Mouse (Mus musculus): Measurements from ENCODE around the gene Sec16a. TPM values are rescaled to one million over a fixed set of nuclear protein-coding genes. Genes with fewer than 3 reads are reported as not detected.
"Not testable (repeated sequence)": the region's sequence is repeated elsewhere in the genome, so short reads cannot be mapped to it uniquely, and the experiment has no call there.

Gene Sec16a
- total and polyA plus RNA-seq, 2 experiments = 44.5 to 78.2 TPM

GRCm38 (mm10) chr2:26388682-26389153 lies 56.3 kb downstream of the Sec16a start:
- no peak for DNase-seq (ENCODE audit: extremely low read depth, low read depth, low spot score)
- peak overlapping the region; percentile 73 for H3K4me3 ChIP-seq (ENCODE audit: insufficient read depth, low read depth, low read length)
- peaks cover 22% of the 10 kb centered on the region for H3K36me3 ChIP-seq (ENCODE audit: control insufficient read depth, insufficient read depth, low read length)
- H3K79me2 ChIP-seq (ENCODE audit: control insufficient read depth, insufficient read depth, low read length) = peaks cover 13% of the 10 kb centered on the region; the same call in 1 of the 2 replicates
- 1% methylated on average over 42 of the region's 45 CpGs for WGBS
- H3K4me1 ChIP-seq (ENCODE audit: control insufficient read depth, insufficient read depth, low read length) = peaks cover 8% of the 10 kb centered on the region
- TF ChIP-seq CTCF (IDR thresholded peaks at IDR 0.05; ENCODE audit: low read depth, low read length) = no peak
- no peak for TF ChIP-seq POLR2A (IDR thresholded peaks at IDR 0.05; ENCODE audit: extremely low read depth, insufficient read depth, low read length)
- no peaks in the 10 kb centered on the region for H3K27me3 ChIP-seq (ENCODE audit: control insufficient read depth, insufficient read depth, low read length)
- peak overlapping the region; percentile 92 for H3K9ac ChIP-seq (ENCODE audit: low read depth, low read length)
- no peak overlapping the region for H3K27ac ChIP-seq (replicated peaks; ENCODE audit: insufficient read depth, low read depth, low read length)

GRCm38 (mm10) chr2:26387713-26388112 lies 57.3 kb downstream of the Sec16a start:
- Histone ChIP-seq H3K4me3 (ENCODE audit: insufficient read depth, low read depth, low read length) (no peak overlapping the region), H3K4me1 (ENCODE audit: control insufficient read depth, insufficient read depth, low read length) (peaks cover 8% of the 10 kb centered on the region), H3K27me3 (ENCODE audit: control insufficient read depth, insufficient read depth, low read length) (no peaks in the 10 kb centered on the region), H3K27ac (replicated peaks; ENCODE audit: insufficient read depth, low read depth, low read length) (no peak overlapping the region), H3K79me2 (ENCODE audit: control insufficient read depth, insufficient read depth, low read length) (peaks cover 13% of the 10 kb centered on the region; the same call in 1 of the 2 replicates), H3K36me3 (ENCODE audit: control insufficient read depth, insufficient read depth, low read length) (peaks cover 19% of the 10 kb centered on the region), H3K9ac (ENCODE audit: low read depth, low read length) (no peak overlapping the region)
- DNase-seq (ENCODE audit: extremely low read depth, low read depth, low spot score) = no peak
- TF ChIP-seq CTCF (IDR thresholded peaks at IDR 0.05; ENCODE audit: low read depth, low read length) (no peak), POLR2A (IDR thresholded peaks at IDR 0.05; ENCODE audit: extremely low read depth, insufficient read depth, low read length) (no peak)
- 86% methylated on average over 3 of the region's 3 CpGs for WGBS

GRCm38 (mm10) chr2:26380871-26381270 lies 64.1 kb downstream of the Sec16a start:
- not testable (repeated sequence) for H3K9ac ChIP-seq (ENCODE audit: low read depth, low read length); H3K27me3 ChIP-seq (ENCODE audit: control insufficient read depth, insufficient read depth, low read length); H3K27ac ChIP-seq (replicated peaks; ENCODE audit: insufficient read depth, low read depth, low read length); H3K4me1 ChIP-seq (ENCODE audit: control insufficient read depth, insufficient read depth, low read length); H3K79me2 ChIP-seq (ENCODE audit: control insufficient read depth, insufficient read depth, low read length); DNase-seq (ENCODE audit: extremely low read depth, low read depth, low spot score)
- H3K4me3 ChIP-seq (ENCODE audit: insufficient read depth, low read depth, low read length) = peak overlapping the region; percentile 72
- 15% methylated on average over 6 of the region's 6 CpGs for WGBS
- H3K36me3 ChIP-seq (ENCODE audit: control insufficient read depth, insufficient read depth, low read length) = peaks cover 20% of the 10 kb centered on the region; the same call in 1 of the 2 replicates

GRCm38 (mm10) chr2:26380131-26380771 lies 64.8 kb downstream of the Sec16a start, which contains the start of gene Snapc4:
Gene Snapc4, minus strand, starts transcription at chr2:26380653.
- peak; percentile 68 for DNase-seq (ENCODE audit: extremely low read depth, low read depth, low spot score)
- H3K79me2 ChIP-seq (ENCODE audit: control insufficient read depth, insufficient read depth, low read length) = no peaks in the 10 kb centered on the region
- under 1% methylated on average over 38 of the region's 38 CpGs for WGBS
- TF ChIP-seq CTCF (IDR thresholded peaks at IDR 0.05; ENCODE audit: low read depth, low read length) = no peak
- TF ChIP-seq POLR2A (IDR thresholded peaks at IDR 0.05; ENCODE audit: extremely low read depth, insufficient read depth, low read length) = 0 out of 2 replicates have a peak, but pooled peaks have one; percentile 7
- H3K27ac ChIP-seq (replicated peaks; ENCODE audit: insufficient read depth, low read depth, low read length) = no peak within 1 kb of the TSS
- H3K4me3 ChIP-seq (ENCODE audit: insufficient read depth, low read depth, low read length) = peak within 1 kb of the TSS; percentile 72
- peaks cover 2% of the 10 kb centered on the region; the same call in 1 of the 2 replicates for H3K4me1 ChIP-seq (ENCODE audit: control insufficient read depth, insufficient read depth, low read length)
- H3K9ac ChIP-seq (ENCODE audit: low read depth, low read length) = peak within 1 kb of the TSS; percentile 79
- H3K27me3 ChIP-seq (ENCODE audit: control insufficient read depth, insufficient read depth, low read length) = no peaks in the 10 kb centered on the region
- H3K36me3 ChIP-seq (ENCODE audit: control insufficient read depth, insufficient read depth, low read length) = peaks cover 18% of the 10 kb centered on the region; the same call in 1 of the 2 replicates

GRCm38 (mm10) chr2:26372396-26372795 lies 72.6 kb downstream of the Sec16a start:
- no peaks in the 10 kb centered on the region for H3K79me2 ChIP-seq (ENCODE audit: control insufficient read depth, insufficient read depth, low read length)
- no peak overlapping the region for H3K27ac ChIP-seq (replicated peaks; ENCODE audit: insufficient read depth, low read depth, low read length)
- no peak overlapping the region for H3K9ac ChIP-seq (ENCODE audit: low read depth, low read length)
- no peaks in the 10 kb centered on the region for H3K4me1 ChIP-seq (ENCODE audit: control insufficient read depth, insufficient read depth, low read length)
- no peaks in the 10 kb centered on the region for H3K27me3 ChIP-seq (ENCODE audit: control insufficient read depth, insufficient read depth, low read length)
- no peak for DNase-seq (ENCODE audit: extremely low read depth, low read depth, low spot score)
- H3K36me3 ChIP-seq (ENCODE audit: control insufficient read depth, insufficient read depth, low read length) = peaks cover 33% of the 10 kb centered on the region
- H3K4me3 ChIP-seq (ENCODE audit: insufficient read depth, low read depth, low read length) = no peak overlapping the region
- TF ChIP-seq POLR2A (IDR thresholded peaks at IDR 0.05; ENCODE audit: extremely low read depth, insufficient read depth, low read length) = no peak
- TF ChIP-seq CTCF (IDR thresholded peaks at IDR 0.05; ENCODE audit: low read depth, low read length) = no peak
- 95% methylated on average over 8 of the region's 8 CpGs for WGBS

GRCm38 (mm10) chr2:26368572-26368971 lies 76.4 kb downstream of the Sec16a start:
- TF ChIP-seq CTCF (IDR thresholded peaks at IDR 0.05; ENCODE audit: low read depth, low read length) = no peak
- Histone ChIP-seq H3K9ac (ENCODE audit: low read depth, low read length) (no peak overlapping the region), H3K27me3 (ENCODE audit: control insufficient read depth, insufficient read depth, low read length) (no peaks in the 10 kb centered on the region), H3K4me1 (ENCODE audit: control insufficient read depth, insufficient read depth, low read length) (no peaks in the 10 kb centered on the region), H3K27ac (replicated peaks; ENCODE audit: insufficient read depth, low read depth, low read length) (no peak overlapping the region), H3K79me2 (ENCODE audit: control insufficient read depth, insufficient read depth, low read length) (no peaks in the 10 kb centered on the region), H3K36me3 (ENCODE audit: control insufficient read depth, insufficient read depth, low read length) (peaks cover 21% of the 10 kb centered on the region), H3K4me3 (ENCODE audit: insufficient read depth, low read depth, low read length) (no peak overlapping the region)
- no peak for DNase-seq (ENCODE audit: extremely low read depth, low read depth, low spot score)
- 14% methylated on average over 1 of the region's 1 CpGs for WGBS

Data from liver, adult 2 months (tissue).